Mouse (Mus musculus): Measurements from ENCODE around the gene Hexb. TPM values are rescaled to one million over a fixed set of nuclear protein-coding genes. Genes with fewer than 3 reads are reported as not detected.
A peak's percentile ranks its signal among the peaks of the same experiment; 100 is the strongest.
"Not testable (repeated sequence)": the region's sequence is repeated elsewhere in the genome, so short reads cannot be mapped to it uniquely, and the experiment has no call there.

Gene Hexb
- total RNA-seq, 1 experiment from 2014 or later = 71.2 TPM

GRCm38 (mm10) chr13:97192649-97193048 lies 5.5 kb downstream of the Hexb start:
- ATAC-seq (ENCODE audit: extremely low read depth, insufficient number of reproducible peaks, low FRiP score, poor library complexity, severe bottlenecking) = no peak

GRCm38 (mm10) chr13:97187693-97188092 lies 10.5 kb downstream of the Hexb start:
- ATAC-seq (ENCODE audit: extremely low read depth, insufficient number of reproducible peaks, low FRiP score, poor library complexity, severe bottlenecking) = peak; percentile 78

GRCm38 (mm10) chr13:97186346-97186745 lies 11.8 kb downstream of the Hexb start:
- no peak for ATAC-seq (ENCODE audit: extremely low read depth, insufficient number of reproducible peaks, low FRiP score, poor library complexity, severe bottlenecking)

- ATAC-seq (ENCODE audit: extremely low read depth, insufficient number of reproducible peaks, low FRiP score, poor library complexity, severe bottlenecking) = no peak
Measured at GRCm38 (mm10) chr13:97184656-97185055, 13.5 kb downstream of the Hexb start.

GRCm38 (mm10) chr13:97184168-97184567 lies 14.0 kb downstream of the Hexb start:
- no peak for ATAC-seq (ENCODE audit: extremely low read depth, insufficient number of reproducible peaks, low FRiP score, poor library complexity, severe bottlenecking)

- ATAC-seq (ENCODE audit: extremely low read depth, insufficient number of reproducible peaks, low FRiP score, poor library complexity, severe bottlenecking) = no peak
Measured at GRCm38 (mm10) chr13:97182821-97183220, 15.3 kb downstream of the Hexb start.

GRCm38 (mm10) chr13:97180113-97180828 lies 17.9 kb downstream of the Hexb start:
- ATAC-seq (ENCODE audit: extremely low read depth, insufficient number of reproducible peaks, low FRiP score, poor library complexity, severe bottlenecking) = no peak

GRCm38 (mm10) chr13:97178943-97179342 lies 19.2 kb downstream of the Hexb start:
- ATAC-seq (ENCODE audit: extremely low read depth, insufficient number of reproducible peaks, low FRiP score, poor library complexity, severe bottlenecking) = no peak

- no peak for ATAC-seq (ENCODE audit: extremely low read depth, insufficient number of reproducible peaks, low FRiP score, poor library complexity, severe bottlenecking)
Measured at GRCm38 (mm10) chr13:97176731-97177130, 21.4 kb downstream of the Hexb start.

- ATAC-seq (ENCODE audit: extremely low read depth, insufficient number of reproducible peaks, low FRiP score, poor library complexity, severe bottlenecking) = no peak
Measured at GRCm38 (mm10) chr13:97175520-97176264, 22.5 kb downstream of the Hexb start.

GRCm38 (mm10) chr13:97145834-97146233 lies 52.3 kb downstream of the Hexb start:
- ATAC-seq (ENCODE audit: extremely low read depth, insufficient number of reproducible peaks, low FRiP score, poor library complexity, severe bottlenecking) = peak; percentile 86

GRCm38 (mm10) chr13:97142321-97142720 lies 55.8 kb downstream of the Hexb start:
- no peak for ATAC-seq (ENCODE audit: extremely low read depth, insufficient number of reproducible peaks, low FRiP score, poor library complexity, severe bottlenecking)

GRCm38 (mm10) chr13:97138404-97138931 lies 59.7 kb downstream of the Hexb start:
- ATAC-seq (ENCODE audit: extremely low read depth, insufficient number of reproducible peaks, low FRiP score, poor library complexity, severe bottlenecking) = not testable (repeated sequence)

GRCm38 (mm10) chr13:97137466-97138400 lies 60.4 kb downstream of the Hexb start, which contains the start of the genes Gfm2 and Nsa2:
TSS of gene Gfm2 (plus strand) at chr13:97137937.
TSS of gene Nsa2 (minus strand) at chr13:97137937.
- ATAC-seq (ENCODE audit: extremely low read depth, insufficient number of reproducible peaks, low FRiP score, poor library complexity, severe bottlenecking) = peak; percentile 98

GRCm38 (mm10) chr13:97130413-97130812 lies 67.7 kb downstream of the Hexb start:
- ATAC-seq (ENCODE audit: extremely low read depth, insufficient number of reproducible peaks, low FRiP score, poor library complexity, severe bottlenecking) = not testable (repeated sequence)

- not testable (repeated sequence) for ATAC-seq (ENCODE audit: extremely low read depth, insufficient number of reproducible peaks, low FRiP score, poor library complexity, severe bottlenecking)
Measured at GRCm38 (mm10) chr13:97129654-97130053, 68.5 kb downstream of the Hexb start.
